Mouse (Mus musculus) liver, embryonic 16.5 days (tissue): ENCODE measurements around the gene Ctnna3. TPM values are rescaled to one million over a fixed set of nuclear protein-coding genes. Genes with fewer than 3 reads are reported as not detected.
"Not testable (repeated sequence)": the region's sequence is repeated elsewhere in the genome, so short reads cannot be mapped to it uniquely, and the experiment has no call there.

Experiments
- ATAC-seq: fragments of 200-750 bp; cut with Nextera tagmentation; 2 replicates; pipeline ENCODE4 v1.8.0; 2017; ENCODE audit warnings: low read depth, mild to moderate bottlenecking, moderate number of reproducible peaks, moderate library complexity
- H3K27ac ChIP-seq: fragments of 300-500 bp; sonication (generic); 2 replicates; pipeline ENCODE4 v1.5.1; 2014; ENCODE audit warnings: mild to moderate bottlenecking, low read length
- H3K27me3 ChIP-seq: fragments of 300-500 bp; sonication (generic); 2 replicates; pipeline ENCODE4 v1.6.1; 2014; ENCODE audit warnings: low read depth, low read length, mixed read lengths; ENCODE audit not compliant: control insufficient read depth, insufficient read depth
- H3K36me3 ChIP-seq: fragments of 300-500 bp; sonication (generic); 2 replicates; pipeline ENCODE4 v1.6.1; 2014; ENCODE audit warnings: mild to moderate bottlenecking; ENCODE audit not compliant: control insufficient read depth, insufficient read depth
- H3K4me1 ChIP-seq: fragments of 300-500 bp; sonication (generic); 2 replicates; pipeline ENCODE4 v1.6.1; 2014; ENCODE audit warnings: low read depth, low read length, mixed read lengths; ENCODE audit not compliant: control insufficient read depth
- H3K4me2 ChIP-seq: fragments of 300-500 bp; sonication (generic); 2 replicates; pipeline ENCODE4 v1.6.1; 2014; ENCODE audit warnings: low read depth, low read length, mixed read lengths
- H3K4me3 ChIP-seq: fragments of 300-500 bp; sonication (generic); 2 replicates; pipeline ENCODE4 v1.5.1; 2014; ENCODE audit warnings: low read depth, mild to moderate bottlenecking, low read length
- H3K9ac ChIP-seq: fragments of 300-500 bp; sonication (generic); 2 replicates; pipeline ENCODE4 v1.6.1; 2014; ENCODE audit warnings: low read depth, low read length
- H3K9me3 ChIP-seq: fragments of 300-500 bp; sonication (generic); replicated peaks from 2 replicates; pipeline ENCODE4 v1.6.1; 2016; ENCODE audit warnings: low read length; ENCODE audit not compliant: control insufficient read depth
- WGBS: fragments of 180-500 bp; shearing (Covaris S2); extraction: QIAGEN DNeasy Blood & Tissue Kit; methylation state at CpG from one replicate; pipeline ENCODE4 v1.1.7; 2014; ENCODE audit not compliant: insufficient replicate concordance; 5-methylcytosine and 5-hydroxymethylcytosine counted together
- polyA plus RNA-seq: library from polyadenylated mRNA; unstranded; fragments of >200 nt; fragmentation: Nextera tagmentation; extraction: Ambion mirVana; gene quantifications from 2 replicates; pipeline ENCODE4 v1.2.1, GENCODE M21; 2015

Ctnna3 gene
- polyA plus RNA-seq, 1 experiment from 2014 or later = 0.11 TPM

DNA sequence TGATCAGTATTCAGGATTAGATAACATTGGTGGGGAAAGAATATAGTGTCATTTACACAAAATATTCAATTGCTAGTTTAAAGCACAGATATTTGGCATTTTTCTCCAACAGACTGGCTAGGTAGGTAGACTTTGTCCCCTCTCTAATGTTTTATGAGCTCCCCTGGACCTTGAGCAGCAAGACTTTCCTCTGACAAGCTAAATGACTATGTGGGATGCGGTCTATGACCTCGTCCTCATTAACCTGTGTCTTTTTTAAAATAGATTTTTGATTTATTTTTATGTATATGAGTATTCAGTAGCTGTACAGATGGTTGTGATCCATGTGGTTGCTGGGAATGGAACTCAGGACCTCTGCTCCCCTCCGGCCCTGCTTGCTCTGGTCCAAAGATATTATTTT lies 1471.8 kb downstream of the Ctnna3 start:
- no peak overlapping the region for H3K4me3 ChIP-seq
- WGBS = 48% methylated on average over 3 of the region's 3 CpGs
- no peaks in the 10 kb centered on the region for H3K9me3 ChIP-seq
- no peaks in the 10 kb centered on the region for H3K4me1 ChIP-seq
- ATAC-seq = no peak
- H3K9ac ChIP-seq = no peak overlapping the region
- H3K27me3 ChIP-seq = no peaks in the 10 kb centered on the region
- H3K4me2 ChIP-seq = no peak overlapping the region
- H3K27ac ChIP-seq = no peak overlapping the region
- H3K36me3 ChIP-seq = no peaks in the 10 kb centered on the region

DNA sequence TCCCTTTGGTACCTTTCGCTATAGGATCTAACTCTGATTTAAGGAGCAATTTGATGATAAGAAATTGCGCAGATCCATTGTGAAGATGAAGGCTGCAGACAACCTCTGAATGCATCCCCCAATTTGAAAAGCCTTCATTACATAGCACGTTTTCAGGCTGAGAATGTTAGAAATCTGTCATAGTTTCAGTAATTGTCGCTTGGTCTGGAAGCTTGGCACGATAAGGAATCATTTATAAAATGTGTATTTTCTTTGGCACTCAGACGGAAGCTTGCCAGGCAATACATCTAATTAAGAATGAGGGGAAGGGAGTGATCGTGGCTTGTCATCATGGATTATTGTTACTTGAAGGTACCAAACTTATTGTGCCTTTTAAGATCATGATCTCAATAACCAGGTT lies 1511.1 kb downstream of the Ctnna3 start:
- no peaks in the 10 kb centered on the region for H3K4me1 ChIP-seq
- H3K4me2 ChIP-seq = no peak overlapping the region
- H3K36me3 ChIP-seq = no peaks in the 10 kb centered on the region
- no peak overlapping the region for H3K4me3 ChIP-seq
- ATAC-seq = no peak
- 62% methylated on average over 7 of the region's 7 CpGs for WGBS
- H3K27ac ChIP-seq = no peak overlapping the region
- no peaks in the 10 kb centered on the region for H3K27me3 ChIP-seq
- no peak overlapping the region for H3K9ac ChIP-seq
- no peaks in the 10 kb centered on the region for H3K9me3 ChIP-seq

- ATAC-seq = no peak
- no peak overlapping the region for H3K4me3 ChIP-seq
- no peaks in the 10 kb centered on the region for H3K9me3 ChIP-seq
- H3K9ac ChIP-seq = no peak overlapping the region
- no peaks in the 10 kb centered on the region for H3K4me1 ChIP-seq
- H3K27me3 ChIP-seq = no peaks in the 10 kb centered on the region
- H3K36me3 ChIP-seq = no peaks in the 10 kb centered on the region
- no peak overlapping the region for H3K4me2 ChIP-seq
- no peak overlapping the region for H3K27ac ChIP-seq
Measured at GRCm38 (mm10) chr10:64958391-64958790, 1528.5 kb downstream of the Ctnna3 start.

DNA sequence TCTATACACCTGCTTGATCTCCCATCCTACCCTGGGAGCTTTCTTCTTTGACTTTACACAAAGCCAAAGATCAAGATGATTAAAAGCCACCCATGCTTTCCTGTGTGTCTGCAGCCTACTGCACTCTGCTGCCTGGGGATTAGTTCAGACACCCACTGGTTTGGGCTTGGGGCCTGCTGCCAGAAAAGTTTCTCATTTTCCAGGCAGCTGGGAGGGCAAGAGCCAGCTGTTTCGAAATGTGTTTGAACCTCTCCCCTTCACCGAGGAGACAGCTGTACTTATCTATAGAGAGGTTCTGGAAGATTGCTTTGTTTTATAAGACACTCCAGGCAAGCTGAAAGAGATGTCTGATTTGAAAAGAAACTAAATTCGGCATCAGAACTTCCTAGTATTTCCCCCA lies 1563.0 kb downstream of the Ctnna3 start:
- H3K9ac ChIP-seq = no peak overlapping the region
- WGBS = 44% methylated on average over 3 of the region's 3 CpGs
- no peak for ATAC-seq
- no peak overlapping the region for H3K4me2 ChIP-seq
- no peaks in the 10 kb centered on the region for H3K36me3 ChIP-seq
- H3K4me3 ChIP-seq = no peak overlapping the region
- no peaks in the 10 kb centered on the region for H3K9me3 ChIP-seq
- H3K27me3 ChIP-seq = no peaks in the 10 kb centered on the region
- H3K4me1 ChIP-seq = no peaks in the 10 kb centered on the region
- no peak overlapping the region for H3K27ac ChIP-seq

GRCm38 (mm10) chr10:65013525-65013924 lies 1583.6 kb downstream of the Ctnna3 start:
- no peak overlapping the region for H3K4me2 ChIP-seq
- H3K36me3 ChIP-seq = no peaks in the 10 kb centered on the region
- no peaks in the 10 kb centered on the region for H3K27me3 ChIP-seq
- no peaks in the 10 kb centered on the region for H3K9me3 ChIP-seq
- no peak for ATAC-seq
- no peaks in the 10 kb centered on the region for H3K4me1 ChIP-seq
- no peak overlapping the region for H3K4me3 ChIP-seq
- no peak overlapping the region for H3K27ac ChIP-seq
- H3K9ac ChIP-seq = no peak overlapping the region

- Histone ChIP-seq H3K9ac (no peak overlapping the region), H3K36me3 (no peaks in the 10 kb centered on the region), H3K27ac (no peak overlapping the region), H3K27me3 (no peaks in the 10 kb centered on the region), H3K4me3 (no peak overlapping the region), H3K4me1 (no peaks in the 10 kb centered on the region), H3K9me3 (no peaks in the 10 kb centered on the region), H3K4me2 (no peak overlapping the region)
- 62% methylated on average over 2 of the region's 2 CpGs for WGBS
- no peak for ATAC-seq
Measured at GRCm38 (mm10) chr10:65022667-65023066, 1592.8 kb downstream of the Ctnna3 start.

- not testable (repeated sequence) for ATAC-seq, H3K4me2 ChIP-seq, H3K4me1 ChIP-seq, H3K27ac ChIP-seq, H3K9ac ChIP-seq, H3K27me3 ChIP-seq, H3K9me3 ChIP-seq, H3K36me3 ChIP-seq, H3K4me3 ChIP-seq
- WGBS = 54% methylated on average over 1 of the region's 1 CpGs
Measured at GRCm38 (mm10) chr10:65033516-65033915, 1603.6 kb downstream of the Ctnna3 start.

Other genes with a start within 250 kb of the Ctnna3 start
- 0.23 and 0.41 TPM in 2 replicates for gene Mypn, start 226.1 kb upstream of the Ctnna3 start, polyA plus RNA-seq
- gene Herc4, start 186.3 kb upstream of the Ctnna3 start, polyA plus RNA-seq = 27.9 and 28.3 TPM in 2 replicates
- gene Sirt1, start 48.4 kb upstream of the Ctnna3 start, polyA plus RNA-seq = 2.4 and 3.1 TPM in 2 replicates
- gene Dnajc12, start 47.7 kb upstream of the Ctnna3 start, polyA plus RNA-seq = 17.0 and 19.1 TPM in 2 replicates
- gene Gm7075, start 8.3 kb upstream of the Ctnna3 start, polyA plus RNA-seq = not detected in 2 replicates